Mouse (Mus musculus) frontal cortex, adult 2 months (tissue): ENCODE results near the gene Gm21093. TPM values are rescaled to one million over a fixed set of nuclear protein-coding genes. Genes with fewer than 3 reads are reported as not detected.
"Not testable (repeated sequence)": the region's sequence is repeated elsewhere in the genome, so short reads cannot be mapped to it uniquely, and the experiment has no call there.

Source experiments
- DNase-seq, 2 experiments: peaks; one replicate each; pipeline ENCODE4 v3.0.0; 2022; ENCODE audit warnings: low spot score in 1 of 2; ENCODE audit errors: extremely low spot score in 1 of 2
- polyA plus RNA-seq: library from polyadenylated mRNA; depleted of rRNA; stranded (reverse); fragments of >200 nt; gene quantifications from 2 replicates; pipeline ENCODE4 v1.2.3, GENCODE M21; 2012; rRNA removed

Gene Gm21093
- polyA plus RNA-seq, result 1.8 and 2.5 TPM in 2 replicates

DNA sequence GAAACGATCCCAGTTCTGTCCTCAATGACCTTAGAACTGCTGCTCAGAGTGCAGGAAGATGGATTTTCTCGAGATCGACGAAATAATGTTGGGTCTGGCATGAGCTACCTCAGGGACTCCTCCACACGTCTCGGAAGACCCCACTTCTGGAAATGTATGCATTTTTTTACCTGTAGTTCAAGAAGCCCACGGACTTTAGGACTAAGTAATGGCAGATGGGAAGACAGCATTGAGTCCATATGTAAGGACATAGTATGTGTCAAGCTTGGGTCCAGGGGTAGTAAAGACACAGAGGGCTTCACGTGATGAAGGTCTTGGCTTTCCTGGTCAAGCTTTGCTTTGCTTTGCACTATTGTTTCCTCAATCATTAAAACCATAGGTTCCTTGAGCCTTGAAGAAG, at the start of gene Gm21093:
Gene Gm21093 (minus strand): TSS at position 101 of the 400 bp plus-strand sequence.
- not testable (repeated sequence) for DNase-seq

Other genes with a start within 250 kb of the Gm21093 start
- not detected in 2 replicates for gene Gm21541, start 131.1 kb downstream of the Gm21093 start, polyA plus RNA-seq
- 27.5 and 37.8 TPM in 2 replicates for gene Gm20878, start 93.2 kb downstream of the Gm21093 start, polyA plus RNA-seq
- 1.9 and 2.3 TPM in 2 replicates for gene Fam205a4, start 68.7 kb downstream of the Gm21093 start, polyA plus RNA-seq
- gene Gm3893, start 56.5 kb upstream of the Gm21093 start, polyA plus RNA-seq, result not detected in 2 replicates
- 0.63 and 0.80 TPM in 2 replicates for gene Gm13304, start 80.1 kb upstream of the Gm21093 start, polyA plus RNA-seq
- 4.6 and 7.3 TPM in 2 replicates for gene Gm13306, start 118.7 kb upstream of the Gm21093 start, polyA plus RNA-seq
- 0.32 and 0.53 TPM in 2 replicates for gene Gm13305, start 133.9 kb upstream of the Gm21093 start, polyA plus RNA-seq
- not detected in 2 replicates for gene Gm10600, start 205.9 kb upstream of the Gm21093 start, polyA plus RNA-seq
- gene Ccl21b, start 221.0 kb upstream of the Gm21093 start, polyA plus RNA-seq, result not detected in 2 replicates